Mouse (Mus musculus) small intestine, adult 2 months (tissue): Measurements from ENCODE around the gene Cacnb3.

ENCODE experiments used
- CTCF ChIP-seq: fragments of 200-500 bp; IDR thresholded peaks from 2 replicates; pipeline ENCODE4 v1.5.1; 2012; ENCODE audit warnings: low read depth, mild to moderate bottlenecking, control low read depth, inconsistent platforms, low read length, moderate library complexity, mixed read lengths; ENCODE audit not compliant: insufficient replicate concordance, insufficient read length; ENCODE audit errors: extremely low read depth
- POLR2A ChIP-seq: fragments of 200-500 bp; IDR thresholded peaks from 2 replicates; pipeline ENCODE4 v1.6.1; 2012; ENCODE audit warnings: low read depth, mild to moderate bottlenecking, control low read depth, inconsistent platforms, low read length, moderate library complexity

GRCm38 (mm10) chr15:98615751-98616150 lies 14.9 kb upstream of the Cacnb3 start:
- TF ChIP-seq CTCF: no peak
- no peak for TF ChIP-seq POLR2A
